Mouse (Mus musculus) testis, adult 2 months (tissue): Measurements from ENCODE around the gene Lamtor5.

Experiments used
- CTCF ChIP-seq: fragments of 200-500 bp; IDR thresholded peaks from 2 replicates; pipeline ENCODE4 v1.5.1; 2012; ENCODE audit warnings: low read depth, mild to moderate bottlenecking, inconsistent platforms, low read length, moderate library complexity; ENCODE audit not compliant: control insufficient read depth, insufficient read depth, insufficient replicate concordance
- POLR2A ChIP-seq: fragments of 200-500 bp; IDR thresholded peaks from 2 replicates; pipeline ENCODE4 v1.6.1; 2012; ENCODE audit warnings: low read depth, mild to moderate bottlenecking, inconsistent platforms, low read length, moderate library complexity; ENCODE audit not compliant: control insufficient read depth

GRCm38 (mm10) chr3:107278479-107279269 lies at the start of gene Lamtor5:
- TF ChIP-seq CTCF: no peak
- TF ChIP-seq POLR2A: peak; percentile 71
